Mouse (Mus musculus) neural tube, embryonic 15.5 days (tissue): ENCODE measurements at regions not wholly inside any gene's neighbourhood (a gene's known extent, or its start where the extent isn't known, plus 50 kb on each side); places are given as distances from the start of the nearest gene placed in this dataset.
"Not testable (repeated sequence)": the region's sequence is repeated elsewhere in the genome, so short reads cannot be mapped to it uniquely, and the experiment has no call there.

Experiments
- ATAC-seq: fragments of 200-750 bp; cut with Nextera tagmentation; 2 replicates; pipeline ENCODE4 v1.8.0; 2017; ENCODE audit warnings: mild to moderate bottlenecking, moderate TSS enrichment, moderate library complexity; ENCODE audit not compliant: low FRiP score
- H3K27ac ChIP-seq: fragments of 300-500 bp; sonication (generic); replicated peaks from 2 replicates; pipeline ENCODE4 v1.5.1; 2015; ENCODE audit warnings: mild to moderate bottlenecking, inconsistent platforms
- H3K27me3 ChIP-seq: fragments of 300-500 bp; sonication (generic); replicated peaks from 2 replicates; pipeline ENCODE4 v1.6.1; 2015; ENCODE audit warnings: inconsistent platforms
- H3K36me3 ChIP-seq: fragments of 300-500 bp; sonication (generic); 2 replicates; pipeline ENCODE4 v1.6.1; 2015; ENCODE audit warnings: inconsistent platforms
- H3K4me1 ChIP-seq: fragments of 300-500 bp; sonication (generic); 2 replicates; pipeline ENCODE4 v1.6.1; 2015; ENCODE audit warnings: inconsistent platforms
- H3K4me2 ChIP-seq: fragments of 300-500 bp; sonication (generic); 2 replicates; pipeline ENCODE4 v1.6.1; 2015; ENCODE audit warnings: inconsistent platforms, mild to moderate bottlenecking, moderate library complexity
- H3K4me3 ChIP-seq: fragments of 300-500 bp; sonication (generic); replicated peaks from 2 replicates; pipeline ENCODE4 v1.5.1; 2015; ENCODE audit warnings: mild to moderate bottlenecking, inconsistent platforms
- H3K9ac ChIP-seq: fragments of 300-500 bp; sonication (generic); replicated peaks from 2 replicates; pipeline ENCODE4 v1.6.1; 2015; ENCODE audit warnings: mild to moderate bottlenecking, inconsistent platforms
- H3K9me3 ChIP-seq: fragments of 300-500 bp; sonication (generic); replicated peaks from 2 replicates; pipeline ENCODE4 v1.6.1; 2016; ENCODE audit warnings: inconsistent platforms
- WGBS: fragments of 180-500 bp; shearing (Covaris S2); methylation state at CpG from one replicate; pipeline ENCODE4 v1.1.7; 2015; ENCODE audit warnings: mixed read lengths; 5-methylcytosine and 5-hydroxymethylcytosine counted together

DNA sequence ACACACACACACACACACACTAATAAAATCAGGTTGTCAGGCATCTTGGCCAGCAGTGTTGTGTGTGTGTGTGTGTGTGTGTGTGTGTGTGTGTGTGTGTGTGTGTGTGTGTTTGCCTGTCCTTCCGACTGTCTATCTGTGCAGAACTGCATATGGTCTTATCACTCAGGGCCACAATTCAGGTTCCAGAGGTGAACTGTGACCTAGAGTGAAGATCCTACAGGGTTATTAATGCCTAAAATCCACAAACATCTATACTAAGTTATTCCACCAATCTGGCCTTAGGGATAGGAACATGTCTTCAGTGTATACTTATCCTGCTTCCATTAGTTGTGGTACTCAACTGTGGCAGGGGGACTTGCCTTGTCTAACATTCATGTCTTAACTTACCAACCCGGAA, 96.7 kb downstream of the Zfp369 start:
- not testable (repeated sequence) for H3K27ac ChIP-seq, H3K4me1 ChIP-seq, H3K4me2 ChIP-seq, H3K27me3 ChIP-seq, H3K36me3 ChIP-seq, H3K9ac ChIP-seq, H3K4me3 ChIP-seq, ATAC-seq, H3K9me3 ChIP-seq
- WGBS = 67% methylated on average over 1 of the region's 2 CpGs

DNA sequence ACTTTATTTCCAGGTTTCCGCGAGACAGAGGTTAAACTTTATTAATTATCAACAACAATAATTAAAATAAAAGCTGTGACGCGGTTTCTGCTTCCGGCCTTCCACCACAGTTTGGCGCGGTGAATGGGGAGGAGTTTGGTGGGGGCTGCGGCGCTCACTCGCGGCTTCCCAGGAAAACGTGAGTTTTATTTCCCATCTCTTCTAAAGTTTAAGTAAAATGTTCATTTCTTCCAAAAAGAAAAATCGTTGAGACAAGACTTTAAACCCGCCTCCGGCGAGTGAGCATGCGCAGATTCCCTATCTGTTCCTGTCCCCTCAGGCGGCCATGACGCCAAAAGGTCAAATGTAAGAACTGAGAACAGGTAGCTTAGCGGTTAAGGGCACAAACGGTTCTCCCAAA, 100.8 kb downstream of the Zfp369 start:
- H3K27ac ChIP-seq, H3K4me1 ChIP-seq, ATAC-seq, H3K36me3 ChIP-seq, H3K9ac ChIP-seq, H3K27me3 ChIP-seq, H3K4me3 ChIP-seq, H3K4me2 ChIP-seq, H3K9me3 ChIP-seq: not testable (repeated sequence)
- WGBS = 53% methylated on average over 18 of the region's 21 CpGs

DNA sequence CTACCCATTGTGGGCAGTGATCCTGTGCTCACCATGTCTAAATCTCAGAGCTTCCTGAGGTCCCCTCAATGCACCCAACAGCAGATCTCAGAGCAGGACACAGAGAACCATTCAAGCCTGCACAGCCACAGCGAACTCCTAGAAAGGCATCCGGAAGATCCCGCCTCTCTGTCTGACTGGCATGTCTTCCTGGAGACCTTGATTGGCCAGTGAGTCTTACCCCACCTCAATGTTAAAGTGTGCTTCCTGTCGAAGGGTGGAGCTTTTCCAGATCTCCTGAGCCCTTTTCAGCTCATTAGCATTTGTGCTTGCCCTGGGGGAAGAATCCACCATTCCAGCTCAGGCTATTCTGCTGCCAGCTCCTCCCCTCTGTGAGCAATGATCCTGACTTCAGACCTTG, 97.5 kb upstream of the Gm10139 start:
- not testable (repeated sequence) for ATAC-seq, H3K27ac ChIP-seq, H3K27me3 ChIP-seq, H3K9me3 ChIP-seq, H3K36me3 ChIP-seq, H3K9ac ChIP-seq, H3K4me2 ChIP-seq, H3K4me3 ChIP-seq, H3K4me1 ChIP-seq
- 78% methylated on average over 4 of the region's 4 CpGs for WGBS

DNA sequence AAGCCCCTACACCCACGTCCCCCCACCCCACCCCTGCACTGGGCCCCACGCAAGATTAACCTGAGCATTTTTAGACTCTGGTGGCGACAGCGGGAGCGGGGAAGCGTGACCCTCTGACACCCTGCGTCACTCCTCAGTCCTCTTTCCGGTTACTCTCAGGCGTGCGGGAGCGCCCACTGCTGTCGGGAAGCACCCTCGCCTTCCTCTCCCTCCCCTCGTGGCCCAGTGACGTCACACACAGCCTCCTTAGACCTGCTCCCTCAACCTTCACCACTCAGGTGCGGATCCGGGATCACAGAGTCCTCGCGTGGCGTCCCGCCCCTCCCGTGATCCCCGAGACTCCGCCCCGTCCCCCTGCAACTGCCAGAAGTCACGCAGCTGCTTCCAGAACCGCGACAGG, 92.3 kb upstream of the Gm10139 start:
- Histone ChIP-seq H3K4me3 (peak overlapping the region; percentile 29), H3K4me2 (peak overlapping the region; percentile 46)
- H3K27me3 ChIP-seq, H3K4me1 ChIP-seq, H3K9ac ChIP-seq, H3K9me3 ChIP-seq, H3K36me3 ChIP-seq, H3K27ac ChIP-seq, ATAC-seq: not testable (repeated sequence)
- 6% methylated on average over 24 of the region's 28 CpGs for WGBS
